Mouse (Mus musculus) frontal cortex, adult 2 months (tissue): Measurements from ENCODE around the gene Ctsa. TPM values are rescaled to one million over a fixed set of nuclear protein-coding genes. Genes with fewer than 3 reads are reported as not detected.

ENCODE experiments used
- DNase-seq, 2 experiments: peaks; one replicate each; pipeline ENCODE4 v3.0.0; 2022; ENCODE audit warnings: low spot score in 1 of 2; ENCODE audit errors: extremely low spot score in 1 of 2
- polyA plus RNA-seq: library from polyadenylated mRNA; depleted of rRNA; stranded (reverse); fragments of >200 nt; gene quantifications from 2 replicates; pipeline ENCODE4 v1.2.3, GENCODE M21; 2012

Ctsa gene
- polyA plus RNA-seq, 1 experiment = 194 TPM

- peak; percentile 98 to 100 for DNase-seq
These were observed 27.9 kb upstream of the Ctsa start, which contains the start of the genes Acot8 and Zswim3 for GRCm38 (mm10) chr2:164804533-164805331. Gene Acot8 (minus strand): TSS chr2:164804882. Gene Zswim3 (plus strand): TSS chr2:164805098.

DNA sequence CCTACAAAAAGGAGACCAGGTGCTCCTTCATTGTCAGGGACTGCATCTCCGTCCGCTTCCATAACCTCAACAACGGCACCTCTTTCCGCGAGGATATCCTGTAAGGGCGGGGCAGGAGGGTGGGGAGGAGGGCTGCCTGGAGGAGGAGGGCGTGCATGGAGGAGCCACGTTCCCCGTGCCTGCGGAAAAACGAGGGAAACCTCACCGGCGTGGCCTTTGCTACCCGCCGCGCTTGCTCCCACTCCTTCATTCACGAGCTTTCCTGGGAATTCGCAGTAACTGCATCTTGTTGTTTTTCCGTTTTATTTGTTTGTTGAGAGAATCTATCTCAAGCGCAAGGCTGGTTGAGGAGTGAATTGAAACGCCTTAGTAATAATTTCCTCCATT lies 27.3 kb upstream of the Ctsa start:
- no peak for DNase-seq

DNA sequence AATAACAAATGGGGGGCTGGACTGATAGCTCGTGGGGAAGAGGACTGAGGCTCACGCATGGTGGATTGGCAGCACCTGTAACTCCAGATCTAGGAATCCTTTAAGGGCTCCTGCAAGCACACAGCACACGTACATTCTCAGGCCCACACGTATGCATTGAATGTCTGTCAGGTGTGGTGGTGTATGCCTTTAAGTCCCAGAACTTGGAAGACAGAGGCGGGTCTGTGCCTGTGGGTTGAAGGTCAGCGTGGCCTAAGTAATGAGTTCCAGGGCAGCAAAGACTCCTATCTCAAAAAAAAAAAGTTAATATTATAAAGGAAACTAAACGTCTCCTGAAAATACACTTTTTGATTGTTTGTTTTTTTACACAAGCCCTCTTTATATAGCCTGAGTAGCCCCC lies 26.1 kb upstream of the Ctsa start:
- no peak for DNase-seq

GRCm38 (mm10) chr2:164813557-164813956 lies 19.1 kb upstream of the Ctsa start:
- DNase-seq = no peak

DNA sequence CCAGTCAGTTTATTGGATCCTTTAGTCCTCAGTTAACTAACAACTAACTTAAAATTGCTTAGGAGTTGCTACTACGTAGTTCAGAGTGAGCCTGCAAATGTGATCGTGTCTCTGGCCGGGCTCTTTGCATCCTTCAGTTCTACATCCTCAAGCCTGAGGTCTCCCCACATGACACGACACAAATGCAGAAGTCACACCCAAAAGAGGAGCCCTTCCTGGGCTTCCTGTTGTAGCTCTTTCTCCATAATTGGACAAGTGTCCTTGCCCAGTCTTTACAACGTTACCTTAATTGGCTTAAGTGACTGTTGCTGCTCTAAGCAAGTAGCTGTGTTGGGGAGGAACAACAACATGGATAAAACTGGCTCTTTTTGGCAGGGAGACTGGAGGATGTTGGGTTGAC lies 17.3 kb upstream of the Ctsa start:
- DNase-seq = no peak

DNA sequence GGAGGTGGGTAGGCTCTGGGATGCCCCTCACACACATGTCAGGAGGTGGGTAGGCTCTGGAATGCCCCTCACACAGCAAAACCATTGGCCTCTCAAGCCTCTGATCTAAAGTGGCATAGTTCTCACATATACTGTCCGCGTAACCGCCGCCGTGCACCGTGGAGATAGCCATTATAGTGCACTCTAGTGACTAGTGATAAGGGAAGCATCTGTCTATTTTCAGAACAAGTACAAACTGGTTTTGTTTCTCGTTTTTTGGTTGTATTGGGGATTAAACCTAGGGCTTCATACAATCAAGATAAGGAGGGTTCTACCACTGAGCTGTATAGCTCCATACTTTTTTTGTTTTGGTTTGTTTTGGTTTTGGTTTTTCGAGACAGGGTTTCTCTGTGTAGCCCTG lies 16.9 kb upstream of the Ctsa start:
- DNase-seq = no peak

GRCm38 (mm10) chr2:164817206-164817605 lies 15.5 kb upstream of the Ctsa start:
- no peak for DNase-seq

GRCm38 (mm10) chr2:164817703-164818102 lies 15.0 kb upstream of the Ctsa start:
- DNase-seq = no peak

- no peak for DNase-seq
These were observed 11.6 kb upstream of the Ctsa start for GRCm38 (mm10) chr2:164821060-164821459.

GRCm38 (mm10) chr2:164822636-164823165 lies 10.0 kb upstream of the Ctsa start, which contains the start of gene Zswim1:
Gene Zswim1 (plus strand): TSS chr2:164822686.
- DNase-seq = peak; percentile 98 to 100

DNA sequence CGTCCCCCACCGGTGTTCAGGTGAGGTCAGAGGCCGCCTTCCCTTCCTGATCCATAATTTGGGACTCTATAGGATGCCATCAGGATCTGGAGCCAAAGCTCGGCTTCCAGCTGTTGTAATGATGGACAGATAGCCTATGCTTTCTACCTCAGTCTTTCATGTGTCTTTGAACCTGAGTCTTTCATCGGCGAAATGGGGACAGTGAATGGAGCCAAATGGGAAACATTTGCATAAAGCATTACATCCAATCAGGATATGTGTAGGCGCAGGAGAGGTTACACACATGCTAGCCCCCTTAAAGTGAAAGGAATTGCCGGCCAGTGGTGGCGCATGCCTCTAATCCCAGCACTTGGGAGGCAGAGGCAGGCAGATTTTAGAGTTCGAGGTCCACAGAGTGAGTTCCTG lies 9.5 kb upstream of the Ctsa start:
- DNase-seq = peak in 1 of 2 experiments; percentile 65

GRCm38 (mm10) chr2:164823969-164824368 lies 8.7 kb upstream of the Ctsa start:
- DNase-seq = no peak

GRCm38 (mm10) chr2:164825521-164825920 lies 7.2 kb upstream of the Ctsa start:
- DNase-seq = no peak

DNA sequence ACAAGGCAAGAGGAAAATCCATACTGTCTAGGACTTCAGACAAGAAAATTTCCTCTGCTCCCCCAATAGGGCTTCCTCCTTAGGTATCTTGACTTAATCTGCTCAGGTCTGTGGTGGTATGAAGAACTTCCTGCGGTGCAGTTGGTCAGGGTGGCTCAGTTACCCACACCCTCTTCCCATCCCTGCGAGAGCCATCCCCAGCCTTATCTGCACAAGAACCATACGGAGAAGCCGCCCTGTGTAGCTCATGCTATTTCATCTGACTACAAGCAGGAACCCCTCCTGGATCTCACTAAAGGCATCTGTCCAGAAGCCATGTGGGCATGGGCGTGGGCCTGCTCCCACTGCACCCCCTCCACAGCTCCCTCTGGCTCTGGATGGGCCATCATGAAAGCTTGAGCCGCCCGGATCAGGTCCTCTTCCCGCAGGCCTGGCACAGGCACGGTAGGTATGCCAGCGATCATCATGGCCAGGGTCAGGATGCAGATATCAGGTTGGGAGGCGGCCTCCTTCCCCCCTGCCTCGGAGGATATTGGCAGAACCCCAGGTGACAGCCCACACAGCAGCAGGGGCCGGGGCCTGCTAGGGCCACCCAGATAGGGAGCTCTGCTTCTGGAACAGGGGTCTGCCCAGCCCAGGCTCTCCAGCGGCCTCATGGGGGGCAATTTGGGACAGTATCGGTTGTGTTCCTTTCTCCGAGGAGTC lies 5.4 kb upstream of the Ctsa start:
- no peak for DNase-seq

GRCm38 (mm10) chr2:164828437-164828836 lies 4.2 kb upstream of the Ctsa start, which contains the start of gene Spata25:
Gene Spata25 (minus strand): TSS chr2:164828537.
- DNase-seq = no peak

GRCm38 (mm10) chr2:164829090-164829489 lies 3.6 kb upstream of the Ctsa start:
- no peak for DNase-seq

- DNase-seq = no peak
These were observed 1.6 kb upstream of the Ctsa start for GRCm38 (mm10) chr2:164831029-164831428.

DNA sequence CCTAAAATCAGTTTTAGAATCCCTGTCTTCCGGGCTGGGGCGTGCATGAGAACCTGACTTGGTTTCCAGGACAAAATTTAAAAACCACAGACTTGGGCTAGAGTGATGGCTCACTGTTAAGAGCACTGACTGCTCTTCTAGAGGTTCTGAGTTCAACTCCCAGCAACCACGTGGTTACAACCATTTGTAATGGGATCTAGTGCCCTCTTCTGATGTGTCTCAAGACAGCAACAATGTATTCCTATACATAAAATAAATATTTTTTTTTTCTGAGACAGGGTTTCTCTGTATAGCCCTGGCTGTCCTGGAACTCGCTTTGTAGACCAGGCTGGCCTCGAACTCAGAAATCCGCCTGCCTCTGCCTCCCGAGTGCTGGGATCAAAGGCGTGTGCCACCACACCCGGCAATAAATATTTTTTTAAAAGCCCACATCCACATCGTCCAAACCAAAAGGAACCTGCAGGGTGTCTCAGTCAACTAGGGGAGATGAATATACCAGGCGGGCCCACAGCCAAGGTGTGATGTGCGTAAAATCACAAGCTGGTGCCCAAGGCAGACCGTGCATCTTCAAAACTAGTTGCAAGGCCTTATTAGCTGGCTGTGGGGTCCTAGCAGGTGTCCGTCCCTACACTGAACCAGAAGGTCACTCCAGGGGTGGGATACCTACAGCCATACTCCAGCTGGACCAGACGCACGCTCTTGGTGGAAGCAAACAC lies 483 bp upstream of the Ctsa start:
- no peak for DNase-seq

GRCm38 (mm10) chr2:164833314-164833959 lies 764 bp downstream of the Ctsa start, which contains the start of gene Neurl2:
Gene Neurl2 (minus strand): TSS chr2:164833456.
- peak; percentile 89 to 94 for DNase-seq

- DNase-seq = peak in 1 of 2 experiments; percentile 39
These were observed 1.9 kb downstream of the Ctsa start for GRCm38 (mm10) chr2:164834531-164834930.
